Mouse (Mus musculus): Measurements from ENCODE around the gene Slc15a1.

DNA sequence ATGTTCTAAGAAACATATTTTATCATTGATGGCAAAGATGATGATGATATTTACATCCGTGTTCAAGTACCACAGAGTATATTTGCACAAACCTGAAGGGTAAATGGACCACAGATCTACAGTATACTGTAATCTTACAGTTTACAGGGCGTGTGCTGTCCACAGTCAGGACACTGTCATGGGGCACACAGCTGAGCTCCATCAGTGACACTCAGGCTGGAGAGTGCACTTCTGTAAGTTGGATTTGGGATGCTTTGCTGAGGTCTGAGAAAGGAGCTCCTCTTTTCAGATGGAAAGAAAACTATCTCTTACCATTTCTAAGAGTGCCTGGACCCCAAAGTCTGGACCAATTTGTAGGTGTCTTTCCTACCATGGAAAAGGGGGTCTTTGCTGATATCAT, 9.9 kb downstream of the Slc15a1 start:
- TF ChIP-seq CTCF (IDR thresholded peaks at IDR 0.05; ENCODE audit: control insufficient read depth, insufficient read depth, insufficient read length) (no peak), MYOG (IDR thresholded peaks at IDR 0.05; ENCODE audit: control insufficient read depth, extremely low read depth, insufficient read length) (no peak), FOSL1 (IDR thresholded peaks at IDR 0.05; ENCODE audit: insufficient read depth, low read length, poor library complexity, severe bottlenecking) (no peak), MAX (IDR thresholded peaks at IDR 0.05) (no peak), USF1 (IDR thresholded peaks at IDR 0.05; ENCODE audit: low read depth) (no peak), CEBPB (IDR thresholded peaks at IDR 0.05; ENCODE audit: low read depth) (no peak)

Measured in C2C12 (cell line).